Mouse (Mus musculus): ENCODE data around the gene Usp42. TPM values are rescaled to one million over a fixed set of nuclear protein-coding genes. Genes with fewer than 3 reads are reported as not detected.

Usp42 gene
- total RNA-seq, 2 experiments from 2014 or later, result 26.7 to 28.9 TPM

DNA sequence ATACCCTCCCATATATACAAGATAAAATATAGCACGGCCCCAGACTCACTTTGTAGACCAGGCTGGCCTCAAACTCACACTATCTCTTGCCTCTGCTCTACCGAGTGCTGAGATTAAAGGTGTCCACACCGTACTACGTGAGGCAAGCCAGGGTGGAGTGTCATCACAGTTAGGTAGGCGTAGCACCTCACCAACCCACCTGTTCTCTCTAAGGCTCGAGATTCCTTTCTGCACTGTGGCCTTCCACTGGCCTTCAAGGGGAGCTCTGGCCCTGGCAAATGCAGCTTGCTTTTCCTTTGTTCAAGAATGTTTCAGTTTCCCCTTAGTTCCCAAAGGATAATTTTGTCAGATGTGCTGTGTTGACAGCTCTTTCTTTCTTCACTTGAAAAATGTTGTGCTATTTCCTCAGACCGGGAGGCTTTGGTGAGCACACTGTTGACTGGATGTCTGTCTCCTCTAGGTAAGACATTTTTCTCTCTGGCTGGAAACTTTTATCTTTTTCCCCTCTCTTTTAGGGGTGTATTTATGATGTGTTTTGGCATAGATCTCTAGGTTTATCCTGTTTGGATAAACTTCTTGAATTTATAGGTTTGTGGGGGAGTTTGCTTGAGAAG, 68.9 kb downstream of the Usp42 start:
- intact Hi-C loops (cut with DNase I), result no loop called here
- no peak for DNase-seq (ENCODE audit: extremely low spot score in 1 of 2, low spot score in 2 of 2)

Other genes starting within 250 kb of the Usp42 start
- 100 to 1,000 TPM; 429 to 434 TPM for gene Rac1, start 204.2 kb downstream of the Usp42 start, total RNA-seq (2021)
- 10 to 100 TPM; 67.7 to 71.2 TPM for gene Cyth3, start 109.8 kb downstream of the Usp42 start, total RNA-seq (2021)
- gene Eif2ak1, start 85.5 kb upstream of the Usp42 start, total RNA-seq (2021), result 10 to 100 TPM; 46.3 to 46.6 TPM
- gene Ankrd61, start 165.4 kb upstream of the Usp42 start, total RNA-seq (2021), result under 1 TPM; 0.20 to 0.26 TPM
- gene Aimp2, start 177.6 kb upstream of the Usp42 start, total RNA-seq (2021), result 10 to 100 TPM; 47.9 to 50.3 TPM
- 10 to 100 TPM; 20.5 to 21.0 TPM for gene Pms2, start 177.7 kb upstream of the Usp42 start, total RNA-seq (2021)
- gene Gm42421, start 195.9 kb upstream of the Usp42 start, total RNA-seq (2021), result 1 to 10 TPM; 1.8 to 2.2 TPM
- gene Rsph10b, start 200.8 kb upstream of the Usp42 start, total RNA-seq (2021), result 1 to 10 TPM; 5.5 to 7.7 TPM